Mouse (Mus musculus): ENCODE measurements around the gene Dab2ip.

The Dab2ip gene

GRCm38 (mm10) chr2:35716175-35716574 is 158.1 kb downstream of the Dab2ip start:
- no peak for DNase-seq (ENCODE audit: low read depth, low spot score)

- DNase-seq (ENCODE audit: low read depth, low spot score), result no peak
These were observed 160.0 kb downstream of the Dab2ip start for GRCm38 (mm10) chr2:35718003-35718500.

GRCm38 (mm10) chr2:35718662-35719061 is 160.6 kb downstream of the Dab2ip start:
- no peak for DNase-seq (ENCODE audit: low read depth, low spot score)

GRCm38 (mm10) chr2:35719230-35720005 is 161.4 kb downstream of the Dab2ip start:
- DNase-seq (ENCODE audit: low read depth, low spot score), result no peak

- DNase-seq (ENCODE audit: low read depth, low spot score), result no peak
These were observed 162.0 kb downstream of the Dab2ip start for GRCm38 (mm10) chr2:35720104-35720503.

GRCm38 (mm10) chr2:35720550-35720949 is 162.5 kb downstream of the Dab2ip start:
- no peak for DNase-seq (ENCODE audit: low read depth, low spot score)

GRCm38 (mm10) chr2:35720956-35721355 is 162.9 kb downstream of the Dab2ip start:
- DNase-seq (ENCODE audit: low read depth, low spot score), result no peak

- DNase-seq (ENCODE audit: low read depth, low spot score), result peak; percentile 35
These were observed 164.8 kb downstream of the Dab2ip start for GRCm38 (mm10) chr2:35722821-35723220.

- DNase-seq (ENCODE audit: low read depth, low spot score), result no peak
These were observed 165.2 kb downstream of the Dab2ip start for GRCm38 (mm10) chr2:35723267-35723666.

GRCm38 (mm10) chr2:35723691-35724090 is 165.6 kb downstream of the Dab2ip start:
- no peak for DNase-seq (ENCODE audit: low read depth, low spot score)

- DNase-seq (ENCODE audit: low read depth, low spot score), result no peak
These were observed 170.6 kb downstream of the Dab2ip start for GRCm38 (mm10) chr2:35728633-35729032.

- peak; percentile 48 for DNase-seq (ENCODE audit: low read depth, low spot score)
These were observed 171.3 kb downstream of the Dab2ip start for GRCm38 (mm10) chr2:35729077-35730065.

GRCm38 (mm10) chr2:35731671-35732449 is 173.8 kb downstream of the Dab2ip start:
- DNase-seq (ENCODE audit: low read depth, low spot score), result no peak

GRCm38 (mm10) chr2:35735001-35735400 is 176.9 kb downstream of the Dab2ip start:
- peak; percentile 65 for DNase-seq (ENCODE audit: low read depth, low spot score)

- DNase-seq (ENCODE audit: low read depth, low spot score), result peak; percentile 52
These were observed 178.0 kb downstream of the Dab2ip start for GRCm38 (mm10) chr2:35736061-35736460.

- DNase-seq (ENCODE audit: low read depth, low spot score), result no peak
These were observed 179.5 kb downstream of the Dab2ip start for GRCm38 (mm10) chr2:35737467-35738027.

GRCm38 (mm10) chr2:35739669-35740254 is 181.7 kb downstream of the Dab2ip start:
- DNase-seq (ENCODE audit: low read depth, low spot score), result peak; percentile 56

- DNase-seq (ENCODE audit: low read depth, low spot score), result no peak
These were observed 187.8 kb downstream of the Dab2ip start for GRCm38 (mm10) chr2:35745876-35746275.

GRCm38 (mm10) chr2:35746638-35747037 is 188.6 kb downstream of the Dab2ip start:
- DNase-seq (ENCODE audit: low read depth, low spot score), result no peak

- DNase-seq (ENCODE audit: low read depth, low spot score), result no peak
These were observed 189.4 kb downstream of the Dab2ip start for GRCm38 (mm10) chr2:35747371-35748035.
